Mouse (Mus musculus): Measurements from ENCODE around the gene Asb5. TPM values are rescaled to one million over a fixed set of nuclear protein-coding genes. Genes with fewer than 3 reads are reported as not detected.
"Not testable (repeated sequence)": the region's sequence is repeated elsewhere in the genome, so short reads cannot be mapped to it uniquely, and the experiment has no call there.

Gene Asb5
- polyA plus RNA-seq, 1 experiment from 2014 or later, result 6.2 TPM

DNA sequence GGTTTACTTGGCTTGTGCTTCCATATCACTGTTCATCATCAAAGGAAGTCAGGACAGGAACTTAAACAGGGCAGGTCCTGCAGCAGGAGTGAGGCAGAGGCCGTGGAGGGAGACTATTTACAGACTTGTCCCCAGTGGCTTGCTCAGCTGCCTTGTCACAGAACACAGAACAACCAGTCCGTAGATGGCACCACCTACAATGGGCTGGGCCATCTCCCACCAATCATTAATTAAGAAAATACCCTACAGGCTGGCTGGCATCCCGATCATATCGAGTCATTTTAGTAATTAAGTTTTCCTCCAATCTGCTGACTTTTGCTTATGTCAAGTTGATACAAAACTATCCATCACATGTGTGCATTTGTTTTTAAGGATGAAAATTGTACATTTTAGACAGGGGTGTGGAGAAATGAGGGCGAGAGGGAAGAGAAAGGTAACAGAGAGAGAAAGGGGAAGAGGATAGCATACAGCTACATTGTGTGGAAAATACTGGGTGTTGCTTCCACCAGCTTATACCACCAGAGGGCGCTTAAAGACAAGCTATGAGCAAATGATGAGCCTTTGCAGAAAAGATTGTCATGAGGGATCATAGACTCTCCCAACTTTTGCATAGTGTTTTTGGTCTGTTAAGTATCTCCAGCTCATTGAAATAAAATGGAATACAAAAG, 21.8 kb upstream of the Asb5 start:
- Histone ChIP-seq H3K9ac (ENCODE audit: low read depth, low read length) (peak overlapping the region; percentile 45), H3K27me3 (replicated peaks; ENCODE audit: control insufficient read depth, insufficient read depth, low read length) (no peaks in the 10 kb centered on the region), H3K4me1 (ENCODE audit: control insufficient read depth, insufficient read depth, low read depth, low read length) (no peaks in the 10 kb centered on the region), H3K27ac (ENCODE audit: low read depth, low read length) (no peak overlapping the region), H3K4me3 (ENCODE audit: low read length) (peak overlapping the region; percentile 15), H3K4me2 (ENCODE audit: low read length) (peak overlapping the region; percentile 46), H3K36me3 (ENCODE audit: control insufficient read depth, insufficient read depth, low read length) (no peaks in the 10 kb centered on the region), H3K9me3 (ENCODE audit: control insufficient read depth, low read length) (no peaks in the 10 kb centered on the region)
- 22% methylated on average over 6 of the region's 6 CpGs for WGBS
- peak; percentile 71 for ATAC-seq

DNA sequence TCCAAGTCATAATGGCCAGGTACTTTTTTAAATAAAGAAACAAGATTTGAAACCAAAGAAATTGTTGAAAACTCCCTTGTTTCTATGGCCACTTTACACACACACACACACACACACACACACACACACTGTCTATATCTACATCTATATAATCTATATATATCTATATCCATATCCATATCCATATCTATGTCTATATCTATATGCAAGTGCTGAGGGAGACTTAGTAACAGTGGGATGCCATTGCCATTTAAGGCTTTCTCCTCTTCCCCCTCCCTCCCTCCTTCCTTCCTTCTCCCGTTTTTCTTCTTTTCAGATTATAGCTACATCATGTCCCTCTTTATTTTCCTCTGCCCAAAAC, 21.3 kb upstream of the Asb5 start:
- Histone ChIP-seq H3K4me1 (ENCODE audit: control insufficient read depth, insufficient read depth, low read depth, low read length) (no peaks in the 10 kb centered on the region), H3K36me3 (ENCODE audit: control insufficient read depth, insufficient read depth, low read length) (no peaks in the 10 kb centered on the region), H3K4me3 (ENCODE audit: low read length) (no peak overlapping the region), H3K4me2 (ENCODE audit: low read length) (peak overlapping the region; percentile 75; the same call in 1 of the 2 replicates), H3K27ac (ENCODE audit: low read depth, low read length) (no peak overlapping the region; the same call in 1 of the 2 replicates), H3K27me3 (replicated peaks; ENCODE audit: control insufficient read depth, insufficient read depth, low read length) (no peaks in the 10 kb centered on the region), H3K9me3 (ENCODE audit: control insufficient read depth, low read length) (no peaks in the 10 kb centered on the region), H3K9ac (ENCODE audit: low read depth, low read length) (no peak overlapping the region)
- 13% methylated on average over 1 of the region's 1 CpGs for WGBS
- peak; percentile 37; the same call in 1 of the 2 replicates for ATAC-seq

DNA sequence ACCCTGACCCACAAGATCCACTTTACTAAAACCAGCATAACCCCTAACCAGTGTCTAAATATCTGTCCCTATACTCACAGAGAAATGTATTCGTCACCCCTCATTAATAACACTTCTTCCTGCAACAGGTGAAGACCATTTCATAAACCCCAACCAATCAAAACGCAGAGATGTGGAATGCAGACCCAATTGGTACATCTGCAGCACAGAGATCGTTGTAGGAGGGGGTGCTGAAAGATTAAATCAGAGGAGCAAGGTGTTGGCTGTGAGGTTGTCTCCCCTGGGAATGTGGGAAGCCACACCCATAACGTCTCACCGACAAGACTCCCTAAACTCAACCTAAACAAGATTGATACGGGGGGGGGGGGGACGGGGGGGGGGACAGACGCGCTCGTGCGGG, 20.6 kb upstream of the Asb5 start:
- Histone ChIP-seq H3K27ac (ENCODE audit: low read depth, low read length) (peak overlapping the region; percentile 81; the same call in 1 of the 2 replicates), H3K9me3 (ENCODE audit: control insufficient read depth, low read length) (no peaks in the 10 kb centered on the region), H3K36me3 (ENCODE audit: control insufficient read depth, insufficient read depth, low read length) (no peaks in the 10 kb centered on the region), H3K27me3 (replicated peaks; ENCODE audit: control insufficient read depth, insufficient read depth, low read length) (no peaks in the 10 kb centered on the region), H3K4me3 (ENCODE audit: low read length) (peak overlapping the region; percentile 44), H3K4me2 (ENCODE audit: low read length) (peak overlapping the region; percentile 75), H3K9ac (ENCODE audit: low read depth, low read length) (peak overlapping the region; percentile 65), H3K4me1 (ENCODE audit: control insufficient read depth, insufficient read depth, low read depth, low read length) (no peaks in the 10 kb centered on the region)
- 2% methylated on average over 8 of the region's 11 CpGs for WGBS
- ATAC-seq, result peak; percentile 80

DNA sequence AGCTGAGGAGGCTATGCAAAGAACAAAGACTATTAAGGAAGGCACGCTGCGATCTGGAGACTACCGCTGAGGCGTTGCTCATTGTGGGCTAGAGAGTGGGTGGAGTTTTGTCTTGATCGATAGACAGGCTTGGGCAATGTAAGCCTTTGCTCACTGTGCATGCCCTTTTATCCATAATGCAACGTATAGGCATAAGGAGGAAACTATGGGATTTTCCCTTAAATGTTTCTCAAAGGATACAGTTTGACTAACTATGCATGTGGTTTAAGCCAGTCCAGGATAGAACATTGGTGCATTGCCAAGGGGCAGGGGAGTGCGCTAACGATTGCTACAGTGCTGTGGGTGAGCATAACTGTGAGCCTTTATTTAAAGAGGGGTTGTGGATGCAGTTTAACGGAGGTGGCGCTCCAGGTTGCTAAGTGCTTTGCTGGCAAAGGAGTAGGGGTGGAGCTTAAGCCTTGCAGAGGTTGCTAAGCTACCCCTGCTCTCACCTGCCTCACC, 20.1 kb upstream of the Asb5 start:
- 4% methylated on average over 10 of the region's 10 CpGs for WGBS
- H3K4me1 ChIP-seq (ENCODE audit: control insufficient read depth, insufficient read depth, low read depth, low read length), result no peaks in the 10 kb centered on the region
- H3K4me3 ChIP-seq (ENCODE audit: low read length), result peak overlapping the region; percentile 44
- peak overlapping the region; percentile 65 for H3K9ac ChIP-seq (ENCODE audit: low read depth, low read length)
- ATAC-seq, result peak; percentile 93
- H3K27me3 ChIP-seq (replicated peaks; ENCODE audit: control insufficient read depth, insufficient read depth, low read length), result no peaks in the 10 kb centered on the region
- H3K4me2 ChIP-seq (ENCODE audit: low read length), result peak overlapping the region; percentile 75
- no peaks in the 10 kb centered on the region for H3K9me3 ChIP-seq (ENCODE audit: control insufficient read depth, low read length)
- no peaks in the 10 kb centered on the region for H3K36me3 ChIP-seq (ENCODE audit: control insufficient read depth, insufficient read depth, low read length)
- H3K27ac ChIP-seq (ENCODE audit: low read depth, low read length), result peak overlapping the region; percentile 81

DNA sequence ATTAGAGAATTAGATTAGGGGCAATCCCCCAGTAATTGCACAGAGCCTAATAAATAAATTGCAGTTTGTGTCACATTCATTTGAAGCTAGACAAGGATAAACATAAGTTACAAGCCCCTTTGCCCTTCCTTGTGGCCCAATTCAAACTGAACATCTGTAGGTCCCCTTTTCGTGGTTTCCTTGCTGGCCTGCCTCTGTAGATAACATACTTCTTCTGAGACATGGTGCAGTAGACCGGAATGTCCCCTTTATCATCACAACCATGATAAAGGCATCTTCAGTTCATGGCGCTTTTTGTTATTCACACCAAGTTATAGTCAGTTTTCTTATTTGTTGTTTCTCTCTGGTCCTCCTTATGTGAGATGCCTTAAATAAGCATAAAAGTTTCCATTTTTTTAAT, 17.6 kb upstream of the Asb5 start:
- Histone ChIP-seq H3K36me3 (ENCODE audit: control insufficient read depth, insufficient read depth, low read length) (peaks cover 2% of the 10 kb centered on the region; the same call in 1 of the 2 replicates), H3K4me2 (ENCODE audit: low read length) (no peak overlapping the region), H3K4me3 (ENCODE audit: low read length) (no peak overlapping the region), H3K9ac (ENCODE audit: low read depth, low read length) (no peak overlapping the region), H3K9me3 (ENCODE audit: control insufficient read depth, low read length) (no peaks in the 10 kb centered on the region), H3K27ac (ENCODE audit: low read depth, low read length) (no peak overlapping the region), H3K4me1 (ENCODE audit: control insufficient read depth, insufficient read depth, low read depth, low read length) (no peaks in the 10 kb centered on the region), H3K27me3 (replicated peaks; ENCODE audit: control insufficient read depth, insufficient read depth, low read length) (no peaks in the 10 kb centered on the region)
- WGBS, result 90% methylated on average over 3 of the region's 3 CpGs
- ATAC-seq, result no peak

DNA sequence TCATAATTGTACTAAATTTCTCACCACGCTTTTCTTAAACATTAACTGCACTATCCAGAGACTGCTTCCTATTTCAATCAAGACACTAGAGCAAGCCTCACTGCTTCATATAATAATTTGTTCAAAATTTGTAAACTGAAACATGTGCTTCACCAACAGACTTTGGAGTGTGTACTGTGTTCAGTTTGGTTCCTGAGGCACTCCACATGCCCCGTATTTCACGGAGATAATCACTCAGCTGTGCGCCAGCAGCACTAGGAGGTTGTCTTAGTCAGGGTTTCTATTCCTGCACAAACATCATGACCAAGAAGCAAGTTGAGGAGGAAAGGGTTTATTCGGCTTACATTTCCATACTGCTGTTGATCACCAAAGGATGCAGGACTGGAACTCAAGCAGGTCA, 17.2 kb upstream of the Asb5 start:
- H3K27me3 ChIP-seq (replicated peaks; ENCODE audit: control insufficient read depth, insufficient read depth, low read length); ATAC-seq; H3K4me2 ChIP-seq (ENCODE audit: low read length); H3K36me3 ChIP-seq (ENCODE audit: control insufficient read depth, insufficient read depth, low read length); H3K4me1 ChIP-seq (ENCODE audit: control insufficient read depth, insufficient read depth, low read depth, low read length); H3K4me3 ChIP-seq (ENCODE audit: low read length); H3K9me3 ChIP-seq (ENCODE audit: control insufficient read depth, low read length); H3K27ac ChIP-seq (ENCODE audit: low read depth, low read length); H3K9ac ChIP-seq (ENCODE audit: low read depth, low read length): not testable (repeated sequence)
- 90% methylated on average over 5 of the region's 5 CpGs for WGBS

DNA sequence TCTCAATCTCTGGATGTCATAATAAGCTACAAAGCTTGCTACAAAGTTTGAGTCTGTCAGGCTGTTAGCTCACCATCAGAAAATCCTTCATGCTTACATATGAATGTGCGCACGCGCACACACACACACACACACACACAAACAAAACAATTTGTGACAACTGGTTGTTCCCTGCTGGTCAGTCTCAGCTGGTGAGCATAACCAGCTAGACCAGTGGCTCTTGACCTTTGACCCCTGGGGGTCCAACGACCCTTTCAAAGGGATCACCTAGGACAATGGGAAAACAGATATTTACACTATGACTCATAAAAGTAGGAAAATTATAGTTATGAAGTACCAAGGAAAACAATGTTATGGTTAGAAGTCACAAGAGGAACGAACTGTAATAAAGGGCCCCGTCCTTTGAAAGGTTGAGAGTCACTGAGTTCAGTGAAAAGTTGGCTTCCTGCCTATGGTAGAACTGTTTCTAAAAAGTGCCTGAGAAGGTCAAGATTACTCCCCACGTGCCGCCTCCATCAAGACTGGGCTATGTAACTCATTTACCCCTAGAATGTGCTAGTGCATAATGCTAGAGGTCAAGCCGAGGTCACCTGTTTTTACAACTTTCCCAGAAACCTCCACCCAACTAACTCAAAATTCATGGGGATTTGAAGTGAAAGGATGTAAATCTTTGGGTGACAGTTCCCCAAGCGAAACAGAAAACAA, 10.5 kb upstream of the Asb5 start:
- no peaks in the 10 kb centered on the region for H3K9me3 ChIP-seq (ENCODE audit: control insufficient read depth, low read length)
- no peak for ATAC-seq
- 80% methylated on average over 10 of the region's 10 CpGs for WGBS

DNA sequence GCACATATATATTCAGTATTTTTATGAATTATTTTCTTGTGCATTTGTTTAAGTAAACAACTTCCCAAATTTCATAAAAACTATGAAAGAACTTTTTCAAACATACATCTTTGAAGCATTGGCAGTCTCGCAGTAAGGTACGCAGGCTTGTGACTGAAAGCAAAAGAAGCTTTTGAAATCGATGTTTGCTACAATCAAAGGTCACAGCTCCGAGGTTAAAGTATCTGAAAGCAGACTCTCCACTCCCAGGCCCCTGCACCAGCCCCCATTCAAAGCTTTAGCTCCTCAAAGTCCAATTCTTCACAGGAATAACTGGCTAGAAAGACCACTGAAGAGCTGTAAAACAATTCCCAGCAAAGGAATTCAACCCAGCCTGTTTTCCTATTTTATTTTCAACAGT, 8.9 kb upstream of the Asb5 start:
- Histone ChIP-seq H3K4me3 (ENCODE audit: low read length) (no peak overlapping the region), H3K36me3 (ENCODE audit: control insufficient read depth, insufficient read depth, low read length) (peaks cover 12% of the 10 kb centered on the region), H3K9me3 (ENCODE audit: control insufficient read depth, low read length) (no peaks in the 10 kb centered on the region), H3K27ac (ENCODE audit: low read depth, low read length) (no peak overlapping the region), H3K4me1 (ENCODE audit: control insufficient read depth, insufficient read depth, low read depth, low read length) (no peaks in the 10 kb centered on the region), H3K27me3 (replicated peaks; ENCODE audit: control insufficient read depth, insufficient read depth, low read length) (no peaks in the 10 kb centered on the region), H3K9ac (ENCODE audit: low read depth, low read length) (no peak overlapping the region), H3K4me2 (ENCODE audit: low read length) (no peak overlapping the region)
- ATAC-seq, result no peak
- WGBS, result 69% methylated on average over 4 of the region's 4 CpGs

More for the DNA sequence above, 10.5 kb upstream of the Asb5 start:
- no peak overlapping the region for H3K4me3 ChIP-seq (ENCODE audit: low read length)
- no peak overlapping the region for H3K27ac ChIP-seq (ENCODE audit: low read depth, low read length)
- H3K27me3 ChIP-seq (replicated peaks; ENCODE audit: control insufficient read depth, insufficient read depth, low read length), result no peaks in the 10 kb centered on the region
- no peak overlapping the region for H3K9ac ChIP-seq (ENCODE audit: low read depth, low read length)
- H3K36me3 ChIP-seq (ENCODE audit: control insufficient read depth, insufficient read depth, low read length), result peaks cover 10% of the 10 kb centered on the region
- H3K4me1 ChIP-seq (ENCODE audit: control insufficient read depth, insufficient read depth, low read depth, low read length), result no peaks in the 10 kb centered on the region
- H3K4me2 ChIP-seq (ENCODE audit: low read length), result no peak overlapping the region

DNA sequence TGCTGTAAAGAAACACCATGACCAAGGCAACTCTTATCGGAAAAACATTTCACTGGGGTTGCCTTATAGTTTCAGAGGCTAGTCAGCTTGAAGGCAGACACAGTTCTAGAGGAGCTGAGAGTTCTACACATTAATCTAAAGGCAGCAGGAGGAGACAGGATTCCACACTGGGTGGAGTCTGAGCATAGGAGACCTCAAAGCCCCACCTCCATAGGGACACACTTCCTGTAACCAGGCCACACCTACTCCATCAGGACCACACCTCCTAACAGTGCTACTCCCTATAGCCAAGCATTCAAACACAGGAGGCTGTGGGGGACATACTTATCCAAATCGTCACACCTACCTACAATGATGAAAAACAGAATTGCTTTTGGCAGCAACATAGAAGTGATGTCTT, 3.8 kb upstream of the Asb5 start:
- WGBS, result 95% methylated on average over 2 of the region's 2 CpGs
- Histone ChIP-seq H3K27ac (ENCODE audit: low read depth, low read length) (no peak overlapping the region), H3K4me3 (ENCODE audit: low read length) (no peak overlapping the region), H3K36me3 (ENCODE audit: control insufficient read depth, insufficient read depth, low read length) (peaks cover 6% of the 10 kb centered on the region; the same call in 1 of the 2 replicates), H3K9ac (ENCODE audit: low read depth, low read length) (no peak overlapping the region), H3K27me3 (replicated peaks; ENCODE audit: control insufficient read depth, insufficient read depth, low read length) (no peaks in the 10 kb centered on the region), H3K4me1 (ENCODE audit: control insufficient read depth, insufficient read depth, low read depth, low read length) (peaks cover 14% of the 10 kb centered on the region), H3K4me2 (ENCODE audit: low read length) (no peak overlapping the region), H3K9me3 (ENCODE audit: control insufficient read depth, low read length) (no peaks in the 10 kb centered on the region)
- no peak for ATAC-seq

All from hindbrain, embryonic 16.5 days (tissue).